Mouse (Mus musculus) liver, embryonic 14.5 days (tissue): ENCODE results near the gene Atp13a2.

Source experiments
- CTCF ChIP-seq: IDR thresholded peaks from 2 replicates; pipeline ENCODE4 v1.5.1; 2016; ENCODE audit warnings: antibody characterized with exemption, low read depth, control low read depth
- EP300 ChIP-seq: IDR thresholded peaks from 2 replicates; pipeline ENCODE4 v1.6.1; 2016; ENCODE audit warnings: antibody characterized with exemption, low read depth

GRCm38 (mm10) chr4:141010526-141010925, 23.9 kb downstream of the Atp13a2 start:
- no peak for TF ChIP-seq EP300
- no peak for TF ChIP-seq CTCF
